Comparison of ENCODE assay signal across 15 mouse cellular contexts in the genomic region with DNA sequence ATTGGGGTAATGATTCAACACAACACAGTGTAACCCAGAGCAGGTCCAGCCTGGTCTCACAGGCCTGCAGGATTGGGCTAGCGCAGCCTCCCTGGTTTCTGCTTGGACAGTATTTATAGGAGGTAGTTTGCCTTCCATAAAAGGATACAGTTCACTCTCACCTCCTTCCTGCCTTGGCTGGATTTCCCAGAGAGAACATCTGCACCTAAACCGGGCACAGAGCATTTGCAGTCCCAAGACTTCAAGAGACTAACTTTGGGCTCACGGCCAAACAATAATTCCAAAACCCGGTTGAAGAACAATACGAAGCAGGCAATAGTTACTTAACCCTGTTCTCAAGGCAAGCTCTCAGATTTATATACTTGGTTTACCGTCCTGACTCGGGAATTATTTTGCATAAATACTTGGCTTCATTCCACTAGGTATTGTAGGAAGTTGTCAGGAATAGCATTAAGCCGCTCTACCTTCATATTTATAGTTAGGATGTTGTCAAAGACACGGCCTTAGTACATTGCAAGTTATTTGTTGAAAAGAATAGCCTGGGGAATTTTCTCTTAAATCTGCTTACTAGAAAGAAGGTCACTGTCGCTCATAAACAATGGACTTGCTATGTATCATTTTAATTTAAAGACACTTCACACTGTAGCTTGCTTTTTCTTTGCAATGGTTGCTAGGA. TPM values are rescaled to one million over a fixed set of nuclear protein-coding genes. Genes with fewer than 3 reads are reported as not detected.
DNase-seq lines count a peak whose midpoint lies in the region; ATAC-seq and TF ChIP-seq lines count a peak whose summit lies in the region.
"Had no signal": no experiment of that assay in that cellular context is flagged by ENCODE, and none has a peak within 500 bp of the region (broad histone marks: within the 10 kb centered on the region; RNA-seq: fewer than 3 reads in every experiment).

No protein-coding gene starts in this region.

- 60% methylated on average over 10 of the region's 10 CpGs for WGBS in forebrain, embryonic 14.5 days
- WGBS in forebrain, embryonic 12.5 days = 81% methylated on average over 10 of the region's 10 CpGs
- 46% methylated on average over 10 of the region's 10 CpGs for WGBS in kidney, postnatal 0 days
- WGBS in kidney, embryonic 15.5 days = 54% methylated on average over 10 of the region's 10 CpGs

- no peak overlapping the region for H3K4me3 ChIP-seq in forebrain, embryonic 14.5 days (ENCODE audit: low read depth, low read length)
- no peak overlapping the region for H3K4me3 ChIP-seq in forebrain, embryonic 12.5 days (replicated peaks)
- H3K4me3 ChIP-seq in kidney, postnatal 0 days (replicated peaks; ENCODE audit: low read depth, low read length) = no peak overlapping the region
- H3K4me3 ChIP-seq in kidney, embryonic 15.5 days (replicated peaks) = no peak overlapping the region
- H3K4me3 ChIP-seq: embryonic facial prominence, embryonic 12.5 days; gastrocnemius, adult 2 months; liver, embryonic 12.5 days; megakaryocyte, embryonic 14.5 days had no signal

- H3K27ac ChIP-seq in forebrain, embryonic 14.5 days (ENCODE audit: low read depth, low read length) = no peak overlapping the region
- H3K27ac ChIP-seq in forebrain, embryonic 12.5 days = no peak overlapping the region
- H3K27ac ChIP-seq in kidney, postnatal 0 days = no peak overlapping the region
- H3K27ac ChIP-seq in kidney, embryonic 15.5 days = no peak overlapping the region
- H3K27ac ChIP-seq: embryonic facial prominence, embryonic 12.5 days; gastrocnemius, adult 2 months; liver, embryonic 12.5 days had no signal

- no peak overlapping the region for H3K4me2 ChIP-seq in forebrain, embryonic 14.5 days (ENCODE audit: low read length)
- no peak overlapping the region for H3K4me2 ChIP-seq in forebrain, embryonic 12.5 days
- no peak overlapping the region for H3K4me2 ChIP-seq in kidney, postnatal 0 days (ENCODE audit: low read length)
- H3K4me2 ChIP-seq in kidney, embryonic 15.5 days = no peak overlapping the region
- H3K4me2 ChIP-seq: embryonic facial prominence, embryonic 12.5 days; liver, embryonic 12.5 days had no signal

- no peak overlapping the region for H3K9ac ChIP-seq in forebrain, embryonic 14.5 days (ENCODE audit: low read length)
- H3K9ac ChIP-seq in forebrain, embryonic 12.5 days = no peak overlapping the region
- H3K9ac ChIP-seq in kidney, postnatal 0 days (ENCODE audit: low read depth, low read length) = no peak overlapping the region
- H3K9ac ChIP-seq in kidney, embryonic 15.5 days = no peak overlapping the region
- H3K9ac ChIP-seq: embryonic facial prominence, embryonic 12.5 days; liver, embryonic 12.5 days had no signal

- no peaks in the 10 kb centered on the region for H3K27me3 ChIP-seq in forebrain, embryonic 14.5 days (replicated peaks; ENCODE audit: control insufficient read depth, insufficient read depth, low read length)
- no peaks in the 10 kb centered on the region for H3K27me3 ChIP-seq in forebrain, embryonic 12.5 days
- no peaks in the 10 kb centered on the region for H3K27me3 ChIP-seq in kidney, postnatal 0 days (ENCODE audit: insufficient read depth, low read length)
- H3K27me3 ChIP-seq in kidney, embryonic 15.5 days = no peaks in the 10 kb centered on the region
- H3K27me3 ChIP-seq: embryonic facial prominence, embryonic 12.5 days; liver, embryonic 12.5 days had no signal

- ATAC-seq in forebrain, embryonic 14.5 days = no peak
- no peak for ATAC-seq in forebrain, embryonic 12.5 days (ENCODE audit: low FRiP score)
- ATAC-seq in kidney, postnatal 0 days (replicated peaks; ENCODE audit: low FRiP score, low read depth) = no peak
- ATAC-seq in kidney, embryonic 15.5 days (replicated peaks; ENCODE audit: low FRiP score) = no peak
- ATAC-seq: inflammation-experienced regulatory T-cells, adult 6 months; liver, embryonic 12.5 days had no signal

- H3K9me3 ChIP-seq in forebrain, embryonic 14.5 days (replicated peaks; ENCODE audit: control insufficient read depth, low read length) = no peaks in the 10 kb centered on the region
- H3K9me3 ChIP-seq in forebrain, embryonic 12.5 days = no peaks in the 10 kb centered on the region
- no peaks in the 10 kb centered on the region for H3K9me3 ChIP-seq in kidney, postnatal 0 days (replicated peaks; ENCODE audit: low read length)
- H3K9me3 ChIP-seq in kidney, embryonic 15.5 days (replicated peaks) = no peaks in the 10 kb centered on the region
- H3K9me3 ChIP-seq: embryonic facial prominence, embryonic 12.5 days; liver, embryonic 12.5 days had no signal

- H3K4me1 ChIP-seq in forebrain, embryonic 14.5 days (ENCODE audit: control insufficient read depth, insufficient read depth, low read length) = no peaks in the 10 kb centered on the region
- H3K4me1 ChIP-seq in forebrain, embryonic 12.5 days = no peaks in the 10 kb centered on the region
- no peaks in the 10 kb centered on the region for H3K4me1 ChIP-seq in kidney, postnatal 0 days (replicated peaks; ENCODE audit: insufficient read depth, low read length)
- no peaks in the 10 kb centered on the region for H3K4me1 ChIP-seq in kidney, embryonic 15.5 days
- H3K4me1 ChIP-seq: embryonic facial prominence, embryonic 12.5 days; liver, embryonic 12.5 days; megakaryocyte, embryonic 14.5 days had no signal

- H3K36me3 ChIP-seq in forebrain, embryonic 14.5 days (ENCODE audit: control insufficient read depth, insufficient read depth, low read length) = no peaks in the 10 kb centered on the region
- H3K36me3 ChIP-seq in forebrain, embryonic 12.5 days (replicated peaks) = no peaks in the 10 kb centered on the region
- H3K36me3 ChIP-seq in kidney, postnatal 0 days (ENCODE audit: insufficient read depth, low read length) = no peaks in the 10 kb centered on the region
- no peaks in the 10 kb centered on the region for H3K36me3 ChIP-seq in kidney, embryonic 15.5 days
- H3K36me3 ChIP-seq: embryonic facial prominence, embryonic 12.5 days; liver, embryonic 12.5 days had no signal

- peak; percentile 37 for DNase-seq in forebrain, embryonic 14.5 days (ENCODE audit: low spot score)
- DNase-seq in kidney, postnatal 0 days (ENCODE audit: low spot score) = peak; percentile 44
- DNase-seq in right cerebral cortex, adult 18-20 months = peak; percentile 46
- DNase-seq in right cerebral cortex, postnatal 4 days = no peak
- DNase-seq in telencephalon, adult 2 months (ENCODE audit: low read depth, low spot score) = peak; percentile 54
- no peak for DNase-seq in cerebellum, adult 8-10 months
- DNase-seq: cerebellum, adult 11 months; gastrocnemius, adult 2 months; spleen, adult 18-20 months had no signal

- TF ChIP-seq CTCF in kidney, postnatal 0 days (IDR thresholded peaks at IDR 0.05; ENCODE audit: low read depth) = no peak

RNA-seq across cellular contexts. Expression of a gene that starts 53.1 kb away (rescaled TPM):
- polyA plus RNA-seq in forebrain, embryonic 14.5 days (2014; fragmentation: Nextera tagmentation; extraction: Ambion mirVana) = not detected in 2 replicates
- not detected in 2 replicates for polyA plus RNA-seq in forebrain, embryonic 12.5 days (2016; fragmentation: Nextera tagmentation; extraction: Ambion mirVana)
- polyA plus RNA-seq in kidney, postnatal 0 days (2015; fragmentation: Nextera tagmentation; extraction: Ambion mirVana) = 0.94 and 1.1 TPM in 2 replicates
- polyA plus RNA-seq in kidney, embryonic 15.5 days (2015; fragmentation: Nextera tagmentation; extraction: Ambion mirVana) = 0.70 and 2.4 TPM in 2 replicates
- polyA plus RNA-seq: inflammation-experienced regulatory T-cells, adult 6 months; liver, embryonic 12.5 days had no signal

RNA-seq across cellular contexts. Expression of a gene that starts 55.4 kb away (rescaled TPM):
- 0.70 and 0.93 TPM in 2 replicates for polyA plus RNA-seq in forebrain, embryonic 14.5 days (2014; fragmentation: Nextera tagmentation; extraction: Ambion mirVana)
- polyA plus RNA-seq in forebrain, embryonic 12.5 days (2016; fragmentation: Nextera tagmentation; extraction: Ambion mirVana) = 1.4 and 1.8 TPM in 2 replicates
- polyA plus RNA-seq in kidney, postnatal 0 days (2015; fragmentation: Nextera tagmentation; extraction: Ambion mirVana) = 0.08 and 0.12 TPM in 2 replicates
- polyA plus RNA-seq in kidney, embryonic 15.5 days (2015; fragmentation: Nextera tagmentation; extraction: Ambion mirVana) = 1.0 and 1.3 TPM in 2 replicates
- polyA plus RNA-seq: inflammation-experienced regulatory T-cells, adult 6 months had no signal

RNA-seq across cellular contexts. Expression of a gene that starts 55.5 kb away (rescaled TPM):
- polyA plus RNA-seq in forebrain, embryonic 14.5 days (2014; fragmentation: Nextera tagmentation; extraction: Ambion mirVana) = not detected in 2 replicates
- polyA plus RNA-seq in forebrain, embryonic 12.5 days (2016; fragmentation: Nextera tagmentation; extraction: Ambion mirVana) = not detected in 2 replicates
- polyA plus RNA-seq in kidney, postnatal 0 days (2015; fragmentation: Nextera tagmentation; extraction: Ambion mirVana) = not detected in 2 replicates
- 0.19 TPM in 1 of 2 replicates, not detected in the other for polyA plus RNA-seq in kidney, embryonic 15.5 days (2015; fragmentation: Nextera tagmentation; extraction: Ambion mirVana)
- polyA plus RNA-seq: inflammation-experienced regulatory T-cells, adult 6 months; liver, embryonic 12.5 days had no signal

Comparison
In these comparisons a context has a peak if more than half of its experiments do, and no peak if none do; other contexts are left out.
1. DNase-seq: peak in forebrain, embryonic 14.5 days (single experiment), kidney, postnatal 0 days (single experiment), right cerebral cortex, adult 18-20 months (single experiment) and telencephalon, adult 2 months (single experiment); none in right cerebral cortex, postnatal 4 days (single experiment) and cerebellum, adult 8-10 months (single experiment).